Mouse (Mus musculus): ENCODE data around the gene Hipk3. TPM values are rescaled to one million over a fixed set of nuclear protein-coding genes. Genes with fewer than 3 reads are reported as not detected.

Hipk3 gene
- polyA plus RNA-seq, 1 experiment from 2014 or later, result 17.4 TPM

- Histone ChIP-seq H3K36me3 (ENCODE audit: control insufficient read depth, insufficient read depth, low read length) (no peaks in the 10 kb centered on the region), H3K27ac (ENCODE audit: low read depth, low read length) (no peak overlapping the region), H3K4me3 (ENCODE audit: low read depth, low read length) (no peak overlapping the region), H3K9me3 (ENCODE audit: control insufficient read depth, low read length) (no peaks in the 10 kb centered on the region), H3K4me2 (no peak overlapping the region), H3K4me1 (replicated peaks; ENCODE audit: control insufficient read depth, insufficient read depth, low read length) (no peaks in the 10 kb centered on the region), H3K9ac (ENCODE audit: low read depth, low read length) (no peak overlapping the region), H3K27me3 (replicated peaks; ENCODE audit: control insufficient read depth, insufficient read depth, low read length) (peaks cover 8% of the 10 kb centered on the region)
- WGBS, result 20% methylated on average over 7 of the region's 7 CpGs
- ATAC-seq (replicated peaks; ENCODE audit: low FRiP score), result no peak
- no peak for DNase-seq (ENCODE audit: low spot score)
These were observed 114.9 kb downstream of the Hipk3 start for GRCm38 (mm10) chr2:104379304-104379703.

DNA sequence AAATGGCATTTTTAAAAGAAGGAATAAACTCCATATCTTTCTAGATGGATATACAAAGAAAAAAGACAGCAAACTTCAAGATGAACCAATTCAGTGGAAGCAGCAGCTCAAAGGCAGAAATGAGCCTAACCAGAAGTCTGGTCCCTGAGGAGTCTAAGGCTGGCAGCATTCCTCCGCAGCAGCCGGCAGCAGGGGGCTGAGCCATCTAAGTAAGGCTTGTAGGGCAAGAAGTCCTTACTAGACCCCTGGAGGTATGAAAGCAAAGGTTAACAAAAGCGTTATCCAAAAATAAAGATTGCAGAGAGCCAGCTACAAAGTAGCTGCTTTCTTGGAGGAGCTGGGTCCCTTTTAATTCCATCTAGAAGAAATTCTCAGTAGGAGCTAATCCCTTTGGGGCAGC lies 115.5 kb downstream of the Hipk3 start:
- no peak overlapping the region for H3K4me3 ChIP-seq (ENCODE audit: low read depth, low read length)
- H3K27ac ChIP-seq (ENCODE audit: low read depth, low read length), result no peak overlapping the region
- no peaks in the 10 kb centered on the region for H3K4me1 ChIP-seq (replicated peaks; ENCODE audit: control insufficient read depth, insufficient read depth, low read length)
- no peak for DNase-seq (ENCODE audit: low spot score)
- no peak overlapping the region for H3K4me2 ChIP-seq
- no peaks in the 10 kb centered on the region for H3K36me3 ChIP-seq (ENCODE audit: control insufficient read depth, insufficient read depth, low read length)
- WGBS, result 22% methylated on average over 3 of the region's 3 CpGs
- no peak overlapping the region for H3K9ac ChIP-seq (ENCODE audit: low read depth, low read length)
- peaks cover 8% of the 10 kb centered on the region for H3K27me3 ChIP-seq (replicated peaks; ENCODE audit: control insufficient read depth, insufficient read depth, low read length)
- no peak for ATAC-seq (replicated peaks; ENCODE audit: low FRiP score)
- H3K9me3 ChIP-seq (ENCODE audit: control insufficient read depth, low read length), result no peaks in the 10 kb centered on the region

GRCm38 (mm10) chr2:104377990-104378389 lies 116.3 kb downstream of the Hipk3 start:
- no peak for ATAC-seq (replicated peaks; ENCODE audit: low FRiP score)
- WGBS, result 68% methylated on average over 2 of the region's 2 CpGs
- no peak for DNase-seq (ENCODE audit: low spot score)

More at GRCm38 (mm10) chr2:104377990-104378389, 116.3 kb downstream of the Hipk3 start:
- H3K27ac ChIP-seq (ENCODE audit: low read depth, low read length), result no peak overlapping the region
- H3K9me3 ChIP-seq (ENCODE audit: control insufficient read depth, low read length), result no peaks in the 10 kb centered on the region
- no peak overlapping the region for H3K4me2 ChIP-seq
- H3K9ac ChIP-seq (ENCODE audit: low read depth, low read length), result no peak overlapping the region
- no peaks in the 10 kb centered on the region for H3K4me1 ChIP-seq (replicated peaks; ENCODE audit: control insufficient read depth, insufficient read depth, low read length)
- no peak overlapping the region for H3K4me3 ChIP-seq (ENCODE audit: low read depth, low read length)
- peaks cover 8% of the 10 kb centered on the region for H3K27me3 ChIP-seq (replicated peaks; ENCODE audit: control insufficient read depth, insufficient read depth, low read length)
- no peaks in the 10 kb centered on the region for H3K36me3 ChIP-seq (ENCODE audit: control insufficient read depth, insufficient read depth, low read length)

MicroRNA genes within 50 kb of the gene (microRNA counts, 519-probe panel; counts per million panel counts)
- microRNA mmu-miR-1902, result not detected

Small RNA genes within 50 kb of the gene (microRNA-seq; reads per million reads assigned to microRNA genes)
- gene Mir1902 (ENCODE audit: borderline number of aligned reads), result not detected

Other genes starting within 250 kb of the Hipk3 start
- gene D430041D05Rik, start 83.4 kb downstream of the Hipk3 start, polyA plus RNA-seq (2014; fragmentation: Nextera tagmentation; extraction: Ambion mirVana), result 0.08 and 0.16 TPM in 2 replicates
- 57.7 and 65.1 TPM in 2 replicates for gene Cstf3, start 96.1 kb upstream of the Hipk3 start, polyA plus RNA-seq (2014; fragmentation: Nextera tagmentation; extraction: Ambion mirVana)
- gene Tcp11l1, start 217.7 kb upstream of the Hipk3 start, polyA plus RNA-seq (2014; fragmentation: Nextera tagmentation; extraction: Ambion mirVana), result 20.3 and 22.9 TPM in 2 replicates
- gene Pin1rt1, start 221.9 kb upstream of the Hipk3 start, polyA plus RNA-seq (2014; fragmentation: Nextera tagmentation; extraction: Ambion mirVana), result not detected in 2 replicates
- 10.3 and 12.3 TPM in 2 replicates for gene Depdc7, start 248.4 kb upstream of the Hipk3 start, polyA plus RNA-seq (2014; fragmentation: Nextera tagmentation; extraction: Ambion mirVana)

Measured in liver, embryonic 11.5 days (tissue).